Mouse (Mus musculus) testis, postnatal 14 days (tissue): ENCODE results near the gene Ly6f.

Source experiments
- DNase-seq: peaks from one replicate; pipeline ENCODE4 v3.0.0; 2021; ENCODE audit warnings: low spot score

The Ly6f gene

DNA sequence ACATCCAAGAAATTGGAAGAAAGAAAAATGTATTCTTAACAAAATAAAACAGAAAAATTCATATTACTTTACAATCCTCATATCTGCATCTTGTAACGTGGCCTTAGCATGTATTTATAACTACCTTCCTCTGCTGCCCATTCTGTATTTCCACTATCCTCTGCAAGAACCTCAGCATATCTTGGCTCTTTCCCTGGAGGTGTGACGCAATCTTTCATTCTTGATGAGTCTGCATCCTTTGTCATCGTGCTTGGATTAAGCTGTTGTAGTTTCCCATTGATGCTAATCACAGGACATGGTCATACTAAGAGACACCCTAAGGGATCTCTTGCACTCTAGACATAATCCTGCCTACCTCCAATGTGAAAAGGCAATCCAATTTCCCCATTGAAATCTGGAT is 50.4 kb downstream of the Ly6f start:
- DNase-seq, result no peak

DNA sequence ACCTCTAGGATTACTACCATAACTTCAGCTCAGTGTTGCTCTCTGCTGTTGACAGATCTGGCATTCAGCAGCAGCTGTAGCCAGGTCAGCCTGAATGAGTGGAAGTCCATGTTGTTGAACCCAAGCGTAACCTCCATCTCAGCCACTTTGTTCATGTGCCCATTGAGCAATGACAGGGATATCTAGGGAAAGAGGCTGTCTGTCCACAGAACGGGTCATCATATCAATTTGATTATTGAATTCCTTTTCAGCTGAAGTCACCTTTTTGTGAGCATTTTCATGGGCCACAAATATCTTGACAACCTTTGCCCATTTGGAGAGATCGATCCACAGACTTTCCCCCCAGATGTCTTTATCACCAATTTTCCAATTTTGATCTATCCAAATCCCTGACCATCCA is 51.9 kb downstream of the Ly6f start:
- no peak for DNase-seq
